Mouse (Mus musculus): Measurements from ENCODE around the gene Copg1. TPM values are rescaled to one million over a fixed set of nuclear protein-coding genes. Genes with fewer than 3 reads are reported as not detected.

Gene Copg1
- 10 to 100 TPM; 38.9 to 39.3 TPM for total RNA-seq (2021)
- long read RNA-seq, experiment 1, full-length matches to known transcripts, result 34 of 53 reads
- long read RNA-seq, experiment 1, partial matches to known transcripts, result 19 of 53 reads
- long read RNA-seq, experiment 1, other reads (novel, unspliced or antisense), result 0 of 53 reads
- long read RNA-seq, experiment 2, full-length matches to known transcripts, result 20 of 28 reads
- long read RNA-seq, experiment 2, partial matches to known transcripts, result 8 of 28 reads
- long read RNA-seq, experiment 2, other reads (novel, unspliced or antisense), result 0 of 28 reads

DNA sequence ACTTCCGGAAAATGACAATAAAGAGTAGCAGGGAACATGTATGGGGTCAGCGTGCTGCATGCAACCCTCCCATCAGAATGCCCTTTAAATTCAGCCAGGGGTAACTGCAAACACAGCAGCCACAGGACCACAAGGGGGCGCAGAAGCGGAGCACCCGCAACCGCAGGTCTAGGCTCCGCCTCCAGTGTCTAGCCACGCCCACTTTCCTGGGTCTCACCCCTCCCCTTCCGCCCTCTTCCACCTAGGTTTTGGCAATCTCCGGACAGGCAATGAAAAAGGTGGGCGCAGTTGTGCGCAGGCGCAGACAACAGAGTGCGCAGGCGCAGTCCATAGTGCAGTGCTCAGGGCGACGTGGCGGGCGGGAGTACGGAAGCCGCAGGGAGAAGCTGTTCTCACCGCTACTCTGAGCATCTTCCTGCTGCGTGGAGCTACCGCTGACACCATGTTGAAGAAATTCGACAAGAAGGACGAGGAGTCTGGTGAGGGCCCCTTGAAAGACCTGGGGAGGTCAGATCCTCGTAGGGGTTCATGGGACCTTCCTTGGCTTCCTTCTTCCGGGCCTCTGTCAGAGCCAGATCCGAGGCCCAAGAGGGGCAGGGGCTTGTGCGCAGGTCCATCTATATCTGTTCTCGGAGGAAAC is at the start of gene Copg1:
TSS of gene Copg1 (plus strand) at position 221 of the 640 bp plus-strand sequence.
- peak; percentile 99 to 100 for DNase-seq

DNA sequence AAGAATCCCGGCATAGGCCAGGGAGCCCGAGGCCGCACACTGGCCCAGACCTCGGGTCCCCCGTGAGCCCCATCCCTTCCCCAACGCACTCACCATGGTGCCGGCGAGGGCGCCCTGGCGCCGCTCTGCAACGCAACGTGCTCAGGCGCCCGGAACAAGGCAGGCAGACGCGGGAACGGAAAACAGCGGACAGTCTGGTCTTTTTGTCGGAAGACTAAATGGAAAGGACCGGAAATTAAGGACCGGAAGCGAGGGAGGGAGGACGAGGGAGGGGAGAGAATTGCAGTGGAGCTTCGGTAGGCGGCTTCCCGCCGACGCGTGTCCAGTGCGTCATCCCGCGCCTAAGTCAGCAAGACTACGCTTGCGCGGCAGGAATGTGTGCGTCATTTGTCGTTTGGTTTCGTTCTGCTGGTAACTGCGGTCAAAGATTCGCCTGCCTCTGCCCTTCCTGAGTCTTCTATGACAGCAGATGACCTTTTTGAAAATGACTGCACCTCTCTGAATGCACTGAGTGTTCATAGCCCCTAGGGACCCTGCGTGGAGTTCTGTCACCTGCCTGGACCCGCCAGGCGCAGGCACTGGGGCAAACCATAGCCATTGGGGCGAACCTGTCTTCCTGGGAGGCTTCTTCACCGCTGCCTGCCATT is 48.9 kb upstream of the Copg1 start, which contains the start of gene Isy1:
TSS of gene Isy1 (minus strand) at position 248 of the 647 bp plus-strand sequence.
- peak; percentile 95 to 97 for DNase-seq

DNA sequence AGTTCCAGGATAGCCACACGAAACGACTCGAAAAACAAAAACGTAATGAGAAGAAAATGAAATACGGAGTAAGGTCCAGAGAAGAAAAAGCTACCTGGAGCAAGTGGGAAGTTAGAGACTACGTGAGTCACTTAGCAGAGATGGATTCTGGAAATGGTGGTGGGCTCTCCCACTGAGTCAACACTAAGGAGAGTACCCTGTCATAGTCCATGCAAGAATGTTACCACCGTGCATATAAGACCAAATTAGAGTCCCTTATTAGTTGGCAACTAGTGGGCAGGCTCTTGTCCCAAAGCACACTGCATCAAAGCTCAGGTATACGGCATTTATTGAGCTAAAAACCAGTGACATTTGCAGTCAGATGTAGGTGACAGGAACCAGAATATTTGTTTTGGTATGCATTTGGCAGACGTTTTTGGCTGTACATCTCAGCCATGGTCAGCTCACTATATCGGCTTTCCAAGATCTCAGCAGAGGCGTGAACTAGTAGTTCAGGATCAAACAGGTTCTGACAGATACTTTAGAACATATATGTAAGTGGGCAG is 47.7 kb upstream of the Copg1 start:
- DNase-seq, result no peak

DNA sequence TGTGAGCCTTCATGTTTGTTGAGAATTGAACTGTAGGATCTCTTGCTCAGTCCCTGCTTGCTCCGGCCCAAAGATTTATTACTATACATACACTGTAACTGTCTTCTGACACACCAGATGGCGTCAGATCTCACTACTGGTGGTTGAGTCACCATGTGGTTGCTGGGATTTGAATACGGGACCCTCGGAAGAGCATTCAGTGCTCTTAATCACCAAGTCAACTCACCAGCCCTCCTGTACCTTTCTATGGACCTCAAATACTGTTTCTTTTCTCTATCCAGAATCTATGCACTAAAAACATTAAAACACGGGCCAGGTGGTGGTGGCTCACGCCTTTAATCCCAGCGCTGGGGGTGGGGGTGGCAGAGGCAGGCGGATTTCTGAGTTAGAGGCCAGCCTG is 46.0 kb upstream of the Copg1 start:
- DNase-seq, result no peak

DNA sequence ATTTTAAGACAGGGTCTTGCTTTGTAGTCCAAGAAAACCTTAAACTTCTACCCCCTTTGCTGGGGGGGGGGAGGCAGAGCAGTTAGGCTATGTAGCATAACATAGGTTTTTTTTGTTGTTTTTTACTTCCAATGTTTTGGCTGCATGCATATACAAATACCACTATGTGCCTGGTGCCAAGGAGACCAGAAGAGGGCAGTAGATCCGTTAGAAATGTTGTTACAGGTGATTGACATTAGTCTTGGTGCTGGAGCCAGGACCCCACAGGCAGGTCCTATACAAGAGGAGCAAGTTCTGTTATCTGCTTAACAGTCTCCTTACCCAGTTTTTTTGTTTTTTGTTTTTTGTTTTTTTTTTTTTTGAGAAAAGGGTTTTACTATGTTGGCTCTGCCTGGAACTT is 45.4 kb upstream of the Copg1 start:
- DNase-seq, result no peak

DNA sequence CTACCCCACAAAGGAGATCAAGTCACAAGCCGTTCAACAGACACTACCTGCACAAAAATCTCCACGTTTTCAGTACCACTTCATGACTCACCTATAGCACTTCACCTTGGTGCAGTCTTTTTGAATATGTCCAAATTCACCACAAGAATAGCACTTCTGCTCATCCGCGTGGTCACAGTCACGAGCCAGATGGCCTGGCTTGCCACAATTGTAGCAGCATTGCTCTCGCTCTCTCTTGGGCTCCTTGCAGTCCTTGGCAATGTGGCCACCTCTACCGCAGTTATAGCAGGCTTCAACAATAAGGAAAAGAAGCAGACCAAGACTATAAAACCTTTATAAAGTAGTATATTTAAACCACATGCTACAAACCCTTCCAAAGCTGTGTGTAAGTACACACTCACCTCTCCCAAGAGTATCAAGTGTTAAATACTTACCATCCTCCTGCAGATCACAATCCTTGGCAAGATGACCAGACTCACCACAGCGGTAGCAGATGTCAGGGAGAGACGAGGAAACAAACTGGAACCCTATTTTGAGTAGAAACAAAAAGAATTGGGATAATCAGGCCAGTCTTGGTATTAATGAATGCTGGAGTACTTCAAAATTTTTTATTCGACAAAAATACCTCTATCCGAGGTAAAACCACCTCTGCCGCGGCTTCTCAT is 42.5 kb upstream of the Copg1 start:
- DNase-seq, result no peak

DNA sequence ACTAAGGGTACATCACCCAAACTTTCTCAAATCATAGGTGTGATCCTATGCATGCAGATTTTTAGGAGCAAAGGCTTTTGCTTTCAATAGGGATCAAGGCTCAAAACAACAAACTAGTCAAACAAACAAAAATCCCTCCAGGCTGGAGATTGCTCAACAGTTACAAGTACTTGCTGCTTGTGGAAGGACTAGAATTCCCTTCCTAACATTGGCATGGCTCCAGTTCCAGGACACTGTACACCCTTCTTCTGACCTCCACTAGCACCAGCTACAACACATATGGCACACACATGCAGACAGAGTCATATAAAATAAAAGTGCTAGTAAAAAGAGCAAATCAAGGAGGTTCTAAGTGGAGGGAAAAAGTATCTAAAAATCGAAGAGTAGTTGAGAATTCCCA is 40.8 kb upstream of the Copg1 start:
- DNase-seq, result peak; percentile 38 to 50

DNA sequence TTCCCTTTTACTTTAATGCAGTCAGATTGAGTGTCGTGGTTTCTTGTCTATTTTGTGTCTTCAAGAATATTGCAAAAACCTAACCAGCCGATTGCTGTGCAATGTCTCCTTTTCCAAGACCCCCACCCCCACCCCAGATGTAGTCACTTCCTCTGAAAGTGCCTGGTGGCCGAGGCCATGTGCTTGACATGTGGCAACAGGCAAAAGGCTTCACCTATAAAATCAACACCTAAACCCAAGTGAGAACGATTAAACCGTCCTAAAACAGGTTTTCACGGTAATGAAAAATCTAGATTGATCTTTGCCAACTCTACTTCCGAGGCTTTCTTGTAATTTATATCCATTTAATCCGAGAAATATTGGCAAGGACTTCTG is 37.8 kb upstream of the Copg1 start:
- DNase-seq, result no peak

DNA sequence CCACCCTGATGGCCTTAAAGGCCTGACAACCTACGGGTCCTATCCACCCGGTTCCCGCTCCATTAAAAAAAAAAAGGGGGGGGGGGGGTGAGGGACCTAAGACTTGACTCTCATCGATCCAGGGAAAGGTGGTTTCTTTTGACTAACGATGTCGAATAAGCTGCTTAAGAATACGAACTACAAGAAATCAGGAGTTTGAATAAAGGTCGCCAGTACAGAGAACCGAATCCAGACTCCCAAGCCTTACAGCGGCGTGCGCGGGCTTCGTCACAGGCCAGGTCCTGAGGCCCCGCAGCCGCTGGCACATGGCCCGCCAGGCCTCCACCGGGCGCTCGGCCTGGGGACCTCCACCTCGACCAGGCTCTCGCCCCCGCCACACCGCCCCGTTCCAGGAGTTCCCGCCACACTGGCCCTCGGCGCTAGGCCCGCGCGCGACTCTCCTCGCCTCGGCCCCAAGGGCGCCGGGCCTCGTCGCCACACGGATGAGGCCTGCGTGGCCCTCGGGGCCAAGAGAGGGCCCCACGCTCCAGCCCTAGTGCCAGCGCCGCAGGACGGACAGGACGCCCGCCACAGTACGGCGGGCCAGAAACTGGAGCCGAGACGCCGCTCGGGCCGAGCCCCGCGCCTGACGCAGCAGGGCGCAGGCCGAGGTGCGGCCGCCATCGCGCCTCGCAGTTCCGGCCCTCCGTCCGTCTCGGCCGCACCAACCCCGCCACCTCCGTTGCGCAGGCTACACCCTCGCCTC is 37.3 kb upstream of the Copg1 start:
- peak; percentile 59 to 72 for DNase-seq

DNA sequence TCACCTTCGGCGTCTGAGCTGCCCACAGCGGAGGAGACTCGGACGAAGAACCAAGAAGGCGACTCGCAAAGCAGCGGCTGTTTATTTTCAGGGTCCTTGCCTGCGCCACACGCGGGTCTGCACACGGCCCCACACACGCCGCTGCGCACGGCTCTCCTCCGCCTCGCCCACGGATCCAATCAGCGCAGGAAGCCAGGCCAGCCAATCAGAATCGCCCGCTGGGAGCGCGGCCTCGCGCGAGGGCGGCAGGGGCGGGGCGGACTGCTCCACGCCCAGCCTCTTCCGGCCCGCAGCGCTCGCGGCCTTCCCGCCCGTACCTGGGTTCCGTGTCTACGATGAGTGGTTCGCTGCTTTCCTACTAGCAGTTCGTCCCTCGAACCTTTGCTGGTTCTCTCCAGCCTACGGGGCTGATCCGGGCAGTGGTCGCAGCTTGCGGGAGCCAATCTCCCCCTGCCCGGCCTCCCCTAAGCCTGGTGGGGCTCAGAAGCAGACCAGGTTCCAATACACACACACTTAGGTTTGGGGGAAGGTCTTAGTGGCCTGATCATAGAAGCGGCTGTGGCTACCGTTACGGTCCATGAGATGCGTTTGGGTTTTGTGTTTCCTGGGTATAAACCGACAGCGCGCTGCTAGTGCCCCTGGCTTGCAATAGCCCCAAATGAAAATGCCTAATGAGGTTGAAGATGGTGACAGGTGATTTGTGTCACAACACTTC is 36.6 kb upstream of the Copg1 start, which contains the start of gene Cnbp:
TSS of gene Cnbp (minus strand) at position 207 of the 715 bp plus-strand sequence.
- peak; percentile 97 to 98 for DNase-seq

DNA sequence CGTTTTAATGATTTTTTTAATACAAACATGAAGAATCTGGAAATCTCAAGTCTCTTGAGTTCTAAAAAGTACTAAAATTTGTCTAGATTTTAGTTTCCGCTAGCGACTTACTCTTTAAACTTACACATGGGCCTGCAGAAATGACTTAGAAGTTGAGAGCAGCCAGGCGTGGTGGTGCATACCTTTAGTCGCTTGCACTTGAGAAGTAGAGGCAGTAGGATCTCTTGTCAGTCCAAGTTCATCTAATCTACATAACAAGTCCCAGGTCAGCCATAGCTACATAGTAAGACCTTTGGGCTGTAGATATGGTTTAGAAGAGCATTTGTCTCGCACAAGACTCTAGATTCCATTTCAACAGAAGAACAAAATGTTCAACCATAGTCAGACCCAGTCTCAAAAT is 35.7 kb upstream of the Copg1 start:
- DNase-seq, result no peak

DNA sequence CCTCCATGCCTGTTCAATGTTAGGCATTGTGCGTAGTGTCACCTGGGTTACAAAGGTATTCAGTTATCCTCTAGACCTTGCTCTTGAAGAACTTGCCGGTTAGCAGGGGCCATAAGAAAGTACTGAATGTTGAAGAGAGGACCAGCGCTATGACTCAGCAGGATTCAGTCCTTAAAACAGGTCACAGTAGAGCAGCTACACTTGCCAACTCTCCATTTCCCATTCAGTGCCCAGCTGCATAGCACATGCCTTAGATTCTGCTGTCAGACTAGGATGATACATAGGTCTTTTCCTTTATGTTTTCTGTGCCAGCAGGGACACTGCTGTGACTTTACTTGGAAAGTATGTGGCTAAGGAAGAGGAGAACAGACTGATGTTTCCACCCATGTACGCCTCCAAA is 34.2 kb upstream of the Copg1 start:
- no peak for DNase-seq

DNA sequence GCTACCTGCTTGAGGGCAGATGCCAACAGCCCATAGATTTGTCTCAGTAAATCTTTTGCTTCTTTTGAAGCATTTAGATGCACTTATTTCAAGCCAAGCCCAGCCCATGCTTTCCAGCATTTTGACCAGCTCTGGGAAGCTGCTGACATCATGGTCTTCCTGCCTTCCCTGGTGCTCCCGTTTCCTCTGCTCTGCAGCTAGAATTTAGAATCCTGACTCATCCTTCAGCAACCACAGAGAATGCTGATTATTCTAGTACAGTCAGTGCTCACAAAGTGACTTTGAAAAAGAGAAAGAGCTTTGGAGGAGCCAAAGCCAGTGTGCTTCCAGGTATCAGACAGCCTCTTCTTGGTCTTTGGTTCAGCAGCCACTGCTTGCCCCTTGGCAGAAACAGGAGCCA is 30.5 kb upstream of the Copg1 start:
- DNase-seq, result no peak

DNA sequence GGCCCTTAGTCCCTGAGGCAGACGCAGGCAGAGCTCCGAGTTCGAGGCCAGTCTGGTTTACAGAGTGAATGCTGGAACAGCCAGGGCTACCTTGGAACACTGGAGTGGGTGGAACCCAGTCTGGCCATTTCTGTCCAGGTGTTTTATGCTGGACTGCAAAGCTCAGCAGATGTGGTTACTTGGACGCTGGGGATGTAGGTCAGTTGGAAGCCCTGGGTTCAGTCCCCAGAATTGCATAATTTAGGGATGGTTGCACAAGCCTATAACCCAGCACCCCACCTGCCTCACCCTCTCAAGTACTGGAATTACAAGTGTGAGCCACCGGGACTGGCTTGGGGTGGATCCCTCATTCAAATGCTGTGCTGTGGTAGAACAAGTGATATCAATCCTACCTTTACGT is 21.4 kb upstream of the Copg1 start:
- peak; percentile 32 to 56 for DNase-seq

DNA sequence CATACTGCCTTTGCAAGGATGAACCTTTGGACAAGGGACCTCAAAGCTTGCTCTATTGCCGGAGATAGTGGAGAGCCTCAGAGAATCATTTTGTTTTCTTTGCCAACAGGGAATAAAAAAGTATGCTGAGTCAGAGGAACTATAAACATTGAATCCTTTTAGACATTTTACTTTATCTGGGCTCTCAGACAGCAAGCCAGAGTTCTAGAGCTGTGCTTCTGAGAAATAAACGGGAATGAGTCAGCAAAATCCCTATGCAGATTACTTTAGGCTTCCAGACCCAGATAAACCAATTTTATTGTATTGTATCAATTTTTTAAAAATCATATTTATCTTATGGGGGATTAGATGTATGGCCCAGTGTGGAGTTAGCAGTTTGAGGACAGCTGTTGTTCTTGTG is 20.4 kb upstream of the Copg1 start:
- no peak for DNase-seq

DNA sequence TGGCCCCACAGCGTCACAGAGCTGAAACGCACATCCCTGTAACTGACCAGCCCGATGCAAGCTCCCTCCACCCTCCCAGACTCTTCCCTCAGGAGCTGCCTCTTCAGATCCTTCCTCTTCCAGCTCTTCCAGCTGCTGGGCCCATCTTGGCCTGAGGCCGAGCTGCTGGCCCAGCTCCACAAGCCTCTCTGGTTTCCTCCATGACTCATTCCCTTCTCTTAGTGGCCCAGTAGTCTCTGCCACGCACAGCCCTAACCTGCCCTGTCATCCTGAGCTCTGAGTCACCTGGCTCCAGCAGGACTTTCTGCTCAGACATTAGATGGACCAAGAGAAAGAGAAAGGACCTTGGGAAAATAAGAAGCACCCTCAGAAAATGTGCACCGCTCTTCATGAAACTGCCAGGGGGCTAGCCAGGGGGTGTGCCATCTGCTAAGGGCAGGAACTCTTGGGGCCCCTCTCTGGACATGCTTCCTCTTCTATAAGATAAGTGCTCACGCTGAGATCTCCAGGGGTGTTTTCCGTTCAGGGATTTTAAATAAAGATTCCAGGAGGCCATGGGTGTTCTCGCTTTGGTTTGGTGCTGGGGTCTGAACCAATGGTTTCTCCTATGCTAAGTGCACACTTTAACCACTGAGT is 18.6 kb upstream of the Copg1 start:
- DNase-seq, result peak; percentile 90 to 91

DNA sequence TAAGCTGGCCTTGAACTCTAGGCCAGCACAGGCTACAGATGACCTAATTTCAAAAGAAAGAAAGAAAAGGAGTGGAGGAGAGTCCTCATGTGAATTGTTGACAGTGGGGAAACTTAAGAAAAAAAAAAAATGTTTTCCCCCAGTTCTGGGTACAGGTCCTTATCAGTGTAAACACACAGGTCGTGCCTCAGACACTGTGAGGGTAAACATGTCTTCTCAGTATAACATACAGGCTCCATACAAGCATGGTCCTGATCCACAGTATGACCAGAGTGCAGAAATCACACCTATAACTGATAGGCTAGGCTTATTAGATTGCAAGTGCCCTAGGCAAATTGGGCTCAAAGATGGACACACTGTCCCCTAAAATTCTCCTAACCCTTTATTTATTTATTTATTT is 17.2 kb upstream of the Copg1 start:
- no peak for DNase-seq

DNA sequence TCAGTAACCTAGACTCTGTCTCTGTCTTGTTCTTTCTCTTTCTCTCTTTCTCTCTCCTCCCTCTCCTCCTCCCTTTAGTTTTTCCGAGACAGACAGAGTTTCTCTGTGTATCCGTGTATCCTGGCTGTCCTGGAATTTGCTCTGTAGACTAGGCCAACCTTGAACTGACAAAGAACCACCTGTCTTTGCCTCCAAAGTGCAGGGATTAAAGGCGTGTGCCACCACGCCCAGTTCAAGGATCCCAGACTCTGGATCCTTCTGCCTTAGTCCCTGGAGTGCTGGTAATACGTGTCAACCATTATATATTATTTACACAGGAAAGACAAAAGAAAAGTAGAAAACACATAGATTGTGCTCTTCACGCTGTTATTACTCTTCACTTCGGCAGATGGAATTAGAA is 16.4 kb upstream of the Copg1 start:
- no peak for DNase-seq

DNA sequence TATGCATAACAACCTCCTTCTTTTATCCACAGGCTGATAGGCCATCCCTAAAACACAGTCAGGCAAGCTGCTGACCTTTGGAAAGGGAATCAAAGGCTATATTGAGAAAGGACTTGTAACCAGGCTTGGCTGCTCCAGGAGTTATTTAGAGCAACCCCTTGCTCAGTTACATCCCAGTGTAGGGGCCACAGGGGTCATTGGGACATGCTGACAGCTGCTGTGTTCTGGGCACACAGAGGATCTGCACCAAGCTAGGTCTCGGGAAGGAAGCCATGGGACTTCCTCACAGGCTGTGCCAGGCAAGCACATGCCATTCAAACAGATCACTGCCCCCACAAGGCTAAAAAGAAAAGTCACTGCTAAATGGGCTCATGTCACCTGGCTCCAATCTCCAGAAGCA is 14.5 kb upstream of the Copg1 start:
- DNase-seq, result peak; percentile 52 to 86

DNA sequence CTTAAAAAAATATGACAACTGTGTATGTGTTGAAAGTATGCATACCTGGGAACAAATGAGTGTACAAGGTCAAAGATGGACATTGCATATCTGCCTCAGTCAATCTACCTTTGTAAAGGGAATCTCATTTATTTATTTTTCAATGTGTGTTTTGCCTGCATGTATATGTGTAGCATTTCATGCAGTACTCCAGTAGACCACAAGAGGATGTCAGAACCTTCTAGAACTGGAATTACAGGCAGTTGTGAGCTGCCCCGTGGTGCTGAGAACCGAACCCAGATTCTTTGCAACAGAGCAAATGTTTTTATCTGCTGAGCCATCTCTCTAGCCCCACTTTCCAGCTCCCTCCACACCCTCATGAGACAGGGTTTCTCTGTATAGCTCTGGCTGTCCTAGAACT is 13.7 kb upstream of the Copg1 start:
- DNase-seq, result no peak

DNA sequence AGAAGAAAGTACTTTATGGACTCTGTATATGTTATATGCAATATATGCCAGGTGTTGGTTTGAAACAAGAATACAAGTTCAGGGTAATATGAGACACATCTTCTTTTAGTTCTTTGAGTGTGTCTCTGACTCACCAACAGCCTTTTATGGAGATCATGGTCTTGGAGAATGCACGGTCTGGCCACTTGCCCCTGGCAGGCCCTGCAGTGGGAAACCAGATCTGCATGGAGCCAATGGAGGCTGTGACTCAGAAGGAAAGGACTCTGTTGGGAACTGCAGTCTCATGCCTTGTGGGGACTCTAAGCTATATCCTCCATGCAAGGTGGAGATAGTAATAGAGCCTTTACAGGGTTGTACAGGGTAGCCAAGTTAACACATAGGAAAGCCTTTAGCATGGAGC is 12.5 kb upstream of the Copg1 start:
- DNase-seq, result peak; percentile 83 to 87

Measured in heart, adult 18-20 months (tissue).